Mouse (Mus musculus) lung, embryonic 14.5 days (tissue): Measurements from ENCODE around the gene Mutyh. TPM values are rescaled to one million over a fixed set of nuclear protein-coding genes. Genes with fewer than 3 reads are reported as not detected.

ENCODE experiments used
- ATAC-seq: fragments of 200-750 bp; cut with Nextera tagmentation; 2 replicates; pipeline ENCODE4 v1.8.0; 2017; ENCODE audit warnings: mild to moderate bottlenecking, moderate TSS enrichment, moderate library complexity; ENCODE audit not compliant: insufficient read depth
- DNase-seq: peaks from one replicate; pipeline ENCODE4 v3.0.0-alpha.2; 2015
- H3K27ac ChIP-seq: fragments of 300-500 bp; sonication (generic); 2 replicates; pipeline ENCODE4 v1.5.1; 2014; ENCODE audit warnings: low read depth, mild to moderate bottlenecking, moderate library complexity
- H3K27me3 ChIP-seq: fragments of 300-500 bp; sonication (generic); 2 replicates; pipeline ENCODE4 v1.6.1; 2014; ENCODE audit warnings: low read length, control low read depth; ENCODE audit not compliant: insufficient read depth
- H3K36me3 ChIP-seq: fragments of 300-500 bp; sonication (generic); 2 replicates; pipeline ENCODE4 v1.6.1; 2014; ENCODE audit warnings: control low read depth; ENCODE audit not compliant: insufficient read depth
- H3K4me1 ChIP-seq: fragments of 300-500 bp; sonication (generic); 2 replicates; pipeline ENCODE4 v1.6.1; 2014; ENCODE audit warnings: antibody characterized with exemption, control low read depth; ENCODE audit not compliant: insufficient read depth
- H3K4me2 ChIP-seq: fragments of 300-500 bp; sonication (generic); 2 replicates; pipeline ENCODE4 v1.6.1; 2014; ENCODE audit warnings: mild to moderate bottlenecking
- H3K4me3 ChIP-seq: fragments of 300-500 bp; sonication (generic); 2 replicates; pipeline ENCODE4 v1.5.1; 2014; ENCODE audit warnings: low read depth, low read length
- H3K9ac ChIP-seq: fragments of 300-500 bp; sonication (generic); 2 replicates; pipeline ENCODE4 v1.6.1; 2014
- H3K9me3 ChIP-seq: fragments of 300-500 bp; sonication (generic); 2 replicates; pipeline ENCODE4 v1.6.1; 2016; ENCODE audit warnings: low read depth, low read length, control low read depth
- CTCF ChIP-seq: IDR thresholded peaks from 2 replicates; pipeline ENCODE4 v1.5.1; 2016; ENCODE audit warnings: antibody characterized with exemption, low read depth
- WGBS: fragments of 180-500 bp; shearing (Covaris S2); extraction: QIAGEN DNeasy Blood & Tissue Kit; methylation state at CpG from one replicate; pipeline ENCODE4 v1.1.7; 2014; 5-methylcytosine and 5-hydroxymethylcytosine counted together
- polyA plus RNA-seq: library from polyadenylated mRNA; unstranded; fragments of >200 nt; fragmentation: Nextera tagmentation; extraction: Ambion mirVana; gene quantifications from 2 replicates; pipeline ENCODE4 v1.2.1, GENCODE M21; 2014

Gene Mutyh
- polyA plus RNA-seq, 1 experiment from 2014 or later, result 14.7 TPM

DNA sequence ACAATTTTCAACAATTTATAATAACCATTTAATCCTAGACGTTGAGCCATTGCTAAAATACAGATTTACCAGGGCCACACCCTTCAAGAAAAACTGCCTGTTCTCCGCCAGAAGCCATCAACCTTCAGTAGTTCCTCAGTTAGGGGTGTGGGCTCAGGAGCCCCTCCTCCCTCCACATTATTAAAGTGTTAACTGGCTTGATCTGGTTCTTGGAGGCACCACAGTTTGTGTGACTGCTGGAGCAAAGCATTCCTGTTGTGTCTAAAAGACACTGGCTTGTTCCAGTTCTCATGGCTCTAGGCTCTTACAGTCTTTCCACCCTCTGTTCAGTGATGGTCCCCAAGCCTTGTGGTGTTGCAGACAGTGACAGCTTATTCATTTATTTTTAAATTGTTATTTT is 27.0 kb upstream of the Mutyh start:
- Histone ChIP-seq H3K27me3 (no peaks in the 10 kb centered on the region), H3K4me2 (no peak overlapping the region), H3K9me3 (no peaks in the 10 kb centered on the region), H3K4me1 (no peaks in the 10 kb centered on the region), H3K4me3 (no peak overlapping the region), H3K36me3 (no peaks in the 10 kb centered on the region), H3K9ac (no peak overlapping the region), H3K27ac (no peak overlapping the region)
- ATAC-seq (no peak), DNase-seq (no peak)
- WGBS, result 79% methylated on average over 2 of the region's 2 CpGs
- no peak for TF ChIP-seq CTCF

DNA sequence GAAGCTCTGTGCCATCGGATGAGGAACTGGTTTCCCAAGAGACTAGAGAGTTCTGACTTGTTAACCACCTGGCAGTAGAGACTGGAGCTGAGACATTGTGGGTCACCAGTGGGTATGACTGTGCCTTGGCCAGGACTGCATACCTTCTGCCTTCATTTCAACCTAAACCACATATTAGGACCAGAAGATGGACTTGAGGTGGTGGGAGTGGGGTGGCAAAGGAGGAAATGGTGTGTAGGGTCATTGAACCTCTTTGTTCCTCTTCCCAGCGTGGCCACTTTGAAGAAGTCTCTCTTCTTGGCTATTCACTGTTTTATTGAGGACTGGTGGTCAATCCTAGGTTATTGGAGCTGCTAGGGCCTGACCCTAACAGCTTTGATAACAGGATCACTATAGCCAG is 26.2 kb upstream of the Mutyh start:
- WGBS, result 51% methylated on average over 2 of the region's 2 CpGs
- DNase-seq, result no peak
- ATAC-seq, result no peak
- no peaks in the 10 kb centered on the region for H3K4me1 ChIP-seq
- no peaks in the 10 kb centered on the region for H3K27me3 ChIP-seq
- H3K4me2 ChIP-seq, result no peak overlapping the region
- no peak overlapping the region for H3K27ac ChIP-seq
- H3K9ac ChIP-seq, result no peak overlapping the region
- no peaks in the 10 kb centered on the region for H3K36me3 ChIP-seq
- no peaks in the 10 kb centered on the region for H3K9me3 ChIP-seq
- H3K4me3 ChIP-seq, result no peak overlapping the region
- TF ChIP-seq CTCF, result no peak

DNA sequence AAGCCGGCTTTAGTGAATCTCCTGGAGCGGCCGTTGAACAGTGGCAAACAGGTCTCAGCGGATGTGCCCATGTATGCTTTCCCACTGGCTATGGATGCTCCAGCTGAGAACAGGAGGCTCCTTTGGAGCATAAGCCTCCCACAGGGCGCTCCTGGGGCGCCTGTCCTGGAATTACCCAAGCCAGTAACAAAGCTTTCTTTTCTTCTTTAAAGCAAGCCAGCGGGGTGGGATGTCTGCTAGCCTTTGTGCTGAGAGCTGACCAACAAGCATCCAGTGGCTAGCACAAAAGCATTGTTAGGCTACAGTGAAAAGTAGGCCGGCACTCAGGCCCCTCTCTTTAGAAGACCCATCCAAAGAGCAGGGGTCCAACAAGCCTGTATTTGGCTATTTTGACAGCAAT is 25.4 kb upstream of the Mutyh start:
- TF ChIP-seq CTCF, result no peak
- no peaks in the 10 kb centered on the region for H3K4me1 ChIP-seq

DNA sequence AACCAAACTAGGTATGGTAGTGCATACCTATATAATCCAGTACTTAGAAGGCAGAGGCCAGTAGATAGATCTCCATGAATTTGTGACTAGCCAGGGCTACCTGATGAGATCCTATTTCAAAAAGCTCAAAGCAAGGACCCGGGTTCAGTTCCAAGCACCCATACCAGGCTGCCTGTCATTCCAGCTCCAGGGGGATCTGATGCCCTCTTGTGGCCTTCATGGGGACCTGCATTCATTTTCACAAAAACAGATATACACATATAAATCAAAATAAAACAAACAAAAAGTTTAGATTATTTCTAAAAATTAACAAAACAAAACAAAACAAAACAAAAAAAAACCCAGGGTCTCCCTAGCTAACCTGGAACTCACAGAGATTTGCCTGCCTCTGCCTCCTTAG is 20.9 kb upstream of the Mutyh start:
- H3K4me1 ChIP-seq, result no peaks in the 10 kb centered on the region
- H3K9ac ChIP-seq, result no peak overlapping the region
- H3K27me3 ChIP-seq, result no peaks in the 10 kb centered on the region
- ATAC-seq (no peak), DNase-seq (no peak)
- no peak overlapping the region for H3K4me2 ChIP-seq
- 90% methylated on average over 1 of the region's 1 CpGs for WGBS
- H3K9me3 ChIP-seq, result no peaks in the 10 kb centered on the region
- peak; percentile 24 for TF ChIP-seq CTCF
- H3K36me3 ChIP-seq, result no peaks in the 10 kb centered on the region
- no peak overlapping the region for H3K4me3 ChIP-seq
- H3K27ac ChIP-seq, result no peak overlapping the region

More for the DNA sequence above, 25.4 kb upstream of the Mutyh start:
- Histone ChIP-seq H3K4me2 (no peak overlapping the region), H3K27ac (no peak overlapping the region), H3K4me3 (no peak overlapping the region), H3K27me3 (no peaks in the 10 kb centered on the region), H3K9ac (no peak overlapping the region), H3K9me3 (no peaks in the 10 kb centered on the region), H3K36me3 (no peaks in the 10 kb centered on the region)
- 28% methylated on average over 8 of the region's 8 CpGs for WGBS
- DNase-seq, result no peak
- no peak for ATAC-seq

DNA sequence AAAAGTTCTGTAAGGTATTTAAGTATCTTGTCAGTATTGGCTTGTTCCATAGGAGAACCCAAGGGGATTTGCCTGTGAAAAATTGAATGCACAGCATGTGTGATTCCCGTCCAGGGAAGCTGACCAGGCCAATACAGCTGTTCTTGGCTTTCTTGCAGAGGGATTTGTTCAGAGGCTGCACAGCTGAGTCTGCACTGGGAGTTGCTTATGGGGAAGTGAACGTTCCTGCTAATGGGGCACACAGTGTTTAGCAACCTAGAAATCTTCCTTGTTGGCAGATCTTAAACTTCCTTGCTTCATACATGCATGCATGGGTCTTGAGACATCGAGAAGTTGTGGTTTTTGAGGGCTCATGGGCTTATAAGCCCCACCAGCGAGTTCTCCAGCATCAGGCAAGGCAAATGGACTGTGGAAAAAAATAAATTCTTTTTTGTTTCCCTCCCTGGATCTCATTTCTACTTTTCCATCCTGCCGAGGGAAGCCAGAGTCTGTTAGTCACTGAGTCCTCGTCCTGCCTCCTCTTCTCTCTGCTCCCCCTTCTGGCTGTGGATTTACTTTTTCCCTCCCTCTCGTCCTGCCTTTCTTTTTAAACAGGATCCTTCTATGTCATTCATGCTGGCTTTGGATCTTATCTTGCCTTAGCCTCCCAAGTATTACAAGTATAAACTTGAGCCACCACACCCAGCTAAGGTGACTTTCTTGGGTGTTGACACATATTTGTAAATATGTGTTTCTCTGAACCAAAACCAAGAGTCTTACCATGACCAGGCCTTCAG is 19.4 kb upstream of the Mutyh start:
- H3K4me3 ChIP-seq, result no peak overlapping the region
- no peak overlapping the region for H3K27ac ChIP-seq
- no peaks in the 10 kb centered on the region for H3K4me1 ChIP-seq
- peak; percentile 17; the same call in 1 of the 2 replicates for TF ChIP-seq CTCF
- H3K36me3 ChIP-seq, result no peaks in the 10 kb centered on the region
- WGBS, result 42% methylated on average over 7 of the region's 7 CpGs
- H3K9me3 ChIP-seq, result no peaks in the 10 kb centered on the region
- ATAC-seq (no peak), DNase-seq (peak; percentile 11)
- no peak overlapping the region for H3K9ac ChIP-seq
- H3K4me2 ChIP-seq, result no peak overlapping the region
- H3K27me3 ChIP-seq, result no peaks in the 10 kb centered on the region

DNA sequence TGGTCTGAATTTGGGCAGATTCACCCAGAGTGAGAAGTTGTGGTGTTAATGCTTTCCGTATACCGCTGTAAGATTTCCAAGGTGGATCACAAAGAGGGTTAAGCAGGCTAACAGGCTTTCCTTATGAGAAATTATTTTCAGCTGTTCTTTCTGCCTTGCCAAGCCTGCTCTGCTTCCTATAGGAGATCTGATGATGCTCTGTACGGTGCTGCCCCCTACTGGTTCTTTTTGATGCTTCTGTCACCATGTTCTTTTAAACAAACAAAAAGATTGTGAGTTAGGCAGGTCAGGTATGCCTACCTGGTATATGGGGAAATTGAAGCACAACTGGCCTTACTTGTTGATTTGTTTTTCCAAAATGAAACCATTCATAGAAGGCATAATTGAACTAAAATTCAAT is 18.6 kb upstream of the Mutyh start:
- H3K36me3 ChIP-seq, result no peaks in the 10 kb centered on the region
- H3K9ac ChIP-seq, result no peak overlapping the region
- TF ChIP-seq CTCF, result peak; percentile 87
- H3K4me3 ChIP-seq, result no peak overlapping the region
- ATAC-seq (peak; percentile 56; the same call in 1 of the 2 replicates), DNase-seq (peak; percentile 95)
- 7% methylated on average over 3 of the region's 3 CpGs for WGBS
- no peaks in the 10 kb centered on the region for H3K27me3 ChIP-seq
- no peaks in the 10 kb centered on the region for H3K9me3 ChIP-seq
- no peaks in the 10 kb centered on the region for H3K4me1 ChIP-seq
- no peak overlapping the region for H3K4me2 ChIP-seq
- H3K27ac ChIP-seq, result no peak overlapping the region

DNA sequence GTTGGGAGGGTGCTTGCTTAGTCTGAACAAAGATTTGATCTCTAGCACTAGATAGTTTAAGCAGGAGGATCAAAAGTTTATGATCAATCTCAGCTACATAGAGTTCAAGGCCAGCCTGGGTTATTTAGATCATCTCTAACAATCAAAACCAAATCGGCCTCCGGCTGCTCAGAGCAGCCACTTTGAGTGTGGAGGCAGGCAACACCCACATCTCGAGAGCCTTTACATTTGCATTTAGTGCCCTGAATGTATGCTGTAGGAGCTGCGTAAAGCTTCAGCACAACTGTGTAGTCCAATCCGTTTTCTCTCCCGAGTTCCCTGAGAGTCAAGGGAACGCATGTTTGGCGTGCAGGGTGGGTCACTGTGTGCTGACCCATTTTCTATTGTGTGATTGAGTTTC is 15.1 kb upstream of the Mutyh start:
- no peak for TF ChIP-seq CTCF
- ATAC-seq (no peak), DNase-seq (no peak)
- no peaks in the 10 kb centered on the region for H3K36me3 ChIP-seq
- H3K4me3 ChIP-seq, result no peak overlapping the region
- no peak overlapping the region for H3K9ac ChIP-seq
- no peak overlapping the region for H3K27ac ChIP-seq
- H3K4me1 ChIP-seq, result no peaks in the 10 kb centered on the region
- H3K27me3 ChIP-seq, result no peaks in the 10 kb centered on the region
- H3K9me3 ChIP-seq, result no peaks in the 10 kb centered on the region
- 86% methylated on average over 8 of the region's 8 CpGs for WGBS
- H3K4me2 ChIP-seq, result no peak overlapping the region
